Mouse (Mus musculus): ENCODE results near the gene Tyrp1. TPM values are rescaled to one million over a fixed set of nuclear protein-coding genes. Genes with fewer than 3 reads are reported as not detected.

The Tyrp1 gene
- polyA plus RNA-seq, 1 experiment, result not detected

DNA sequence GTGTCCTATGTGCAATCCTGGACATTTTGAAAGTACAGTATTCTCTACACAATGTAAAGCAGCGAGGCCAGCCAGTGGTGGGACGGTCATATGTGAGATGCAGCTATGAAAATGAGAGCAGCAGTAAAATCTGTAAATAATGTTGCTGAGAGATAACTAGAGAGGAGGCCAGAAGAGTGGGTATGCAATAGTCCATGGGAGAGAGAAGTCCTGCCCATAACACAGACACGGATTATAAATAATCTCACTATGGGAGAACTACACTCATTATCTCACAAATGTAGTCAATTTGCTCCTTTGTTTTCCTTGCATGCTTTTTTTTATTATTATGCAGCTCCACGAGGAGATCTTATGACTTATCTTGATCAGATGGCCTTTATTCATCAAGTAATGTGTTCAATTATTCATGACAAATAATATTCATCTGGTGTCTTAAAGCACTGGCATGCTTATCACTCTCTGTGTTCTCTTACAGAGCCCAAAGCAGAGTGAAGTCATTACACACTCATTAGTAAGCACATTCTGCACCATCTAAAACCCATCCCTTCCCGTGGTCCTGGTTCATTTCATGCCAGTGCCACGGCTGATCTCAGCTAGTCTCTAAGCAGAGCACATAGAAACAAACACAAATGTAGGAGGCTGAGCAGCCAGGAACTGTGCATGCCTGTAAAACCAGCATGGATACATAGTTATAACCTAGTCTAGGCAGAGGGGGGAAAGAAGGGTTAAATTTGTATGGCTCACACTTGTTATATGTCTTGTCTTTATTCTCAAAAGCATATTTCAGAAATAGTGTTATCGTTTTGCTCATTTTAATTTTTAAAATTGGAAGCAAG lies 18.9 kb downstream of the Tyrp1 start:
- Histone ChIP-seq H3K79me2 (ENCODE audit: control insufficient read depth, insufficient read depth) (no peaks in the 10 kb centered on the region), H3ac (ENCODE audit: control insufficient read depth, insufficient read length) (no peak overlapping the region), H3K27me3 (ENCODE audit: control insufficient read depth, insufficient read depth, insufficient read length) (no peaks in the 10 kb centered on the region), H3K36me3 (ENCODE audit: control insufficient read depth, insufficient read depth) (no peaks in the 10 kb centered on the region), H3K4me2 (ENCODE audit: low read depth) (no peak overlapping the region), H3K4me3 (no peak overlapping the region)
- TF ChIP-seq MYOD1 (IDR thresholded peaks at IDR 0.05; ENCODE audit: control insufficient read depth in 1 of 3, insufficient read length in 2 of 3, low read depth in 2 of 3) (no peak), POLR2AphosphoS2 (IDR thresholded peaks at IDR 0.05; ENCODE audit: insufficient read length, low read depth) (no peak), CEBPB (IDR thresholded peaks at IDR 0.05; ENCODE audit: insufficient read depth, poor library complexity, severe bottlenecking) (no peak)

DNA sequence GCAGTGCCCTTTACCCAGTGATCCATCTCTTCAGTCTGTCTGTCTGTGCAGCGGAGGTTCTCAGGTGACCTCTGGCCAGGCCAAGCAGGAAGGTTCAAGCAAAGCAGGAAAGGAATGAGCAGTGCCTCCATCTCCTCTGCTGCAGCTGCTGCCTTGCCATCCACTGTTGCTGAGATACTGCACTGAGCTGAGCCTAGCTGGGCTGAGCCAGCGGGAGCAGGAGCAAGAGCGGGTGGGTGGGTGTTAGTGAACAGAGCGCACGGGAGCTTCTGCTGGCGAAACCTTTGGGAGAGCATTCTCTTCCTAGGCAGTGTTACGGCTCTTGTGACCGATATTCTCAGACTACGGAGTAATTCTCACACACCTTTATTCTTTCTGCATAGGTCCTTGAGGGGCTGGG lies 21.6 kb downstream of the Tyrp1 start:
- H3K27me3 ChIP-seq (ENCODE audit: control insufficient read depth, insufficient read depth, insufficient read length), result no peaks in the 10 kb centered on the region
- H3K79me2 ChIP-seq (ENCODE audit: control insufficient read depth, insufficient read depth), result no peaks in the 10 kb centered on the region
- H3K4me3 ChIP-seq, result no peak overlapping the region
- H3ac ChIP-seq (ENCODE audit: control insufficient read depth, insufficient read length), result no peak overlapping the region
- H3K36me3 ChIP-seq (ENCODE audit: control insufficient read depth, insufficient read depth), result no peaks in the 10 kb centered on the region
- no peak for TF ChIP-seq MAX (IDR thresholded peaks at IDR 0.05; ENCODE audit: low read depth)
- TF ChIP-seq POLR2AphosphoS2 (IDR thresholded peaks at IDR 0.05; ENCODE audit: insufficient read length, low read depth), result no peak
- no peak for TF ChIP-seq REST (IDR thresholded peaks at IDR 0.05; ENCODE audit: insufficient read depth, insufficient read length)
- no peak for TF ChIP-seq TCF3 (IDR thresholded peaks at IDR 0.05; ENCODE audit: insufficient read length, low read depth)
- no peak for TF ChIP-seq USF1 (IDR thresholded peaks at IDR 0.05; ENCODE audit: low read depth)
- TF ChIP-seq CEBPB (IDR thresholded peaks at IDR 0.05; ENCODE audit: insufficient read depth, poor library complexity, severe bottlenecking), result no peak
- TF ChIP-seq TCF12 (IDR thresholded peaks at IDR 0.05; ENCODE audit: insufficient read depth, poor library complexity, severe bottlenecking), result no peak
- TF ChIP-seq MYOD1 (IDR thresholded peaks at IDR 0.05; ENCODE audit: control insufficient read depth in 1 of 3, insufficient read length in 2 of 3, low read depth in 2 of 3), result no peak
- TF ChIP-seq MYOG (IDR thresholded peaks at IDR 0.05; ENCODE audit: control insufficient read depth in 1 of 3, insufficient read depth in 1 of 3, insufficient read length in 2 of 3, low read depth in 2 of 3), result no peak
- TF ChIP-seq E2F4 (IDR thresholded peaks at IDR 0.05; ENCODE audit: insufficient read depth), result no peak
- TF ChIP-seq SRF (IDR thresholded peaks at IDR 0.05; ENCODE audit: control insufficient read depth, insufficient read length, low read depth), result no peak
- TF ChIP-seq POLR2A (IDR thresholded peaks at IDR 0.05; ENCODE audit: insufficient read length, low read depth), result no peak
- no peak overlapping the region for H3K4me2 ChIP-seq (ENCODE audit: low read depth)

DNA sequence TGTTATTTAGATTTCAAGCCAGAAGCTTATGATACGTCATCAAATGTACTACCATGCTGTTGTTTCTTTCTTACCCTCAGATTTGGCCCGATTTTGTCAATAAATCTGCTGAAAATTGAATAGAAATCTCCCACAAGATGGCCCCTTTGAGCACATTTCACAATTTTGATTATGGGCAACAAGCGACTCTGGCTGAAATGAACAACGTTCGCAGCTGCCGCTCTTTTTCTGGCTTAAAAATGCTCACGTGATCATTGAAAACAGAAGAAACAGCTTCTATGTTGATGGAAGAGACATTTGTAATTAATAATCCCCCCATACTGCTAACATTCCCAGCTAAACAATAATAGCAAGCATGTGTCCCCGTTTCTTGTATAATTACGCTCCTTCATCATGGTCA lies 29.0 kb downstream of the Tyrp1 start:
- TF ChIP-seq REST (IDR thresholded peaks at IDR 0.05; ENCODE audit: insufficient read depth, insufficient read length) (no peak), MAX (IDR thresholded peaks at IDR 0.05; ENCODE audit: low read depth) (no peak), TCF12 (IDR thresholded peaks at IDR 0.05; ENCODE audit: insufficient read depth, poor library complexity, severe bottlenecking) (no peak), E2F4 (IDR thresholded peaks at IDR 0.05; ENCODE audit: insufficient read depth) (no peak), TCF3 (IDR thresholded peaks at IDR 0.05; ENCODE audit: insufficient read length, low read depth) (no peak), MYOD1 (IDR thresholded peaks at IDR 0.05; ENCODE audit: control insufficient read depth in 1 of 3, insufficient read length in 2 of 3, low read depth in 2 of 3) (no peak), POLR2AphosphoS2 (IDR thresholded peaks at IDR 0.05; ENCODE audit: insufficient read length, low read depth) (no peak), POLR2A (IDR thresholded peaks at IDR 0.05; ENCODE audit: insufficient read length, low read depth) (no peak), USF1 (IDR thresholded peaks at IDR 0.05; ENCODE audit: low read depth) (no peak), CEBPB (IDR thresholded peaks at IDR 0.05; ENCODE audit: insufficient read depth, poor library complexity, severe bottlenecking) (no peak), MYOG (IDR thresholded peaks at IDR 0.05; ENCODE audit: control insufficient read depth in 1 of 3, insufficient read depth in 1 of 3, insufficient read length in 2 of 3, low read depth in 2 of 3) (no peak), SRF (IDR thresholded peaks at IDR 0.05; ENCODE audit: control insufficient read depth, insufficient read length, low read depth) (no peak)
- no peaks in the 10 kb centered on the region for H3K79me2 ChIP-seq (ENCODE audit: control insufficient read depth, insufficient read depth)
- H3K4me2 ChIP-seq (ENCODE audit: low read depth), result no peak overlapping the region
- H3K4me3 ChIP-seq, result no peak overlapping the region
- no peaks in the 10 kb centered on the region for H3K27me3 ChIP-seq (ENCODE audit: control insufficient read depth, insufficient read depth, insufficient read length)
- H3ac ChIP-seq (ENCODE audit: control insufficient read depth, insufficient read length), result no peak overlapping the region
- H3K36me3 ChIP-seq (ENCODE audit: control insufficient read depth, insufficient read depth), result no peaks in the 10 kb centered on the region

DNA sequence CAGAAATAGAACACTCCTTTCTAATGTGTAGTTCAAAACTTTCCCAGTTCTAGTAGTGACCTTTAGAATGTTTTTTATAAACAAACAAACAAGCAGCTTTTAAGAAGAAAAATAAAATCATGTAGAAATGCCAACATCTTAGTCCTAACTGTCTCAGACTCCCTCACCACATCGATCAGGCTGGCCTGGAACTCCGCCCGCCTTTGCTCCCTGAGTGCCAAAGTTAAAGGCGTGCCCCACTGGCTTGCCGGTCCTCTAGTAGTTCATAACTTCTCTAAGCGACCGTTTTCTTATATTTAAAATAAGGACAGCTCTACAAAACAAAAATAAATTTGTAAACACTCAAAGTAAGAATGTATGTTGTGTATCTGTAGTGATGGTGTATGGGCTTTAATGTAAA lies 30.0 kb downstream of the Tyrp1 start:
- Histone ChIP-seq H3K27me3 (ENCODE audit: control insufficient read depth, insufficient read depth, insufficient read length) (no peaks in the 10 kb centered on the region), H3K36me3 (ENCODE audit: control insufficient read depth, insufficient read depth) (no peaks in the 10 kb centered on the region), H3K4me3 (no peak overlapping the region), H3K79me2 (ENCODE audit: control insufficient read depth, insufficient read depth) (no peaks in the 10 kb centered on the region), H3K4me2 (ENCODE audit: low read depth) (no peak overlapping the region), H3ac (ENCODE audit: control insufficient read depth, insufficient read length) (no peak overlapping the region)
- no peak for TF ChIP-seq MYOD1 (IDR thresholded peaks at IDR 0.05; ENCODE audit: control insufficient read depth in 1 of 3, insufficient read length in 2 of 3, low read depth in 2 of 3)
- no peak for TF ChIP-seq POLR2AphosphoS2 (IDR thresholded peaks at IDR 0.05; ENCODE audit: insufficient read length, low read depth)
- no peak for TF ChIP-seq TCF3 (IDR thresholded peaks at IDR 0.05; ENCODE audit: insufficient read length, low read depth)
- TF ChIP-seq CEBPB (IDR thresholded peaks at IDR 0.05; ENCODE audit: insufficient read depth, poor library complexity, severe bottlenecking), result no peak
- no peak for TF ChIP-seq E2F4 (IDR thresholded peaks at IDR 0.05; ENCODE audit: insufficient read depth)
- no peak for TF ChIP-seq POLR2A (IDR thresholded peaks at IDR 0.05; ENCODE audit: insufficient read length, low read depth)
- no peak for TF ChIP-seq MYOG (IDR thresholded peaks at IDR 0.05; ENCODE audit: control insufficient read depth in 1 of 3, insufficient read depth in 1 of 3, insufficient read length in 2 of 3, low read depth in 2 of 3)
- no peak for TF ChIP-seq REST (IDR thresholded peaks at IDR 0.05; ENCODE audit: insufficient read depth, insufficient read length)

DNA sequence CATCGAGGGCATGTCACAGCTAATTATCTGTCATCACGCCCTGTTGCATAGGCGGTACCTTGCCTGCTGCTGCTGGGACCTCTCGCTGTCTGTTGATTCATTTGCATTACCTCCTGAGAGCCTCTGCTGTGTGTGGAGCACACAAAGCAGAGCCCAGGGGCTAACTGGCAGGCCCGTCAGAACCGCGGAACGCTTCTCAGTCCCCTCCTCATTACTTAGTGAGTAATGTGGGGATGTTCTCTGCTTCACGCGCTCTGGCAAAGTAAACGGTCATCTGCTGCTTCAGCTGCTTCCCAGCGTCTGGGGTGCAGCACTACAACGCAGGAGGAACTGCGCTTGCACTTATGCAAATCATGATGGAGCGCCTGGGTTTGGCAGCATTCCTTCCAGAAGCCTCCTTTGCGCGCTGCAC lies 30.6 kb downstream of the Tyrp1 start:
- Histone ChIP-seq H3K36me3 (ENCODE audit: control insufficient read depth, insufficient read depth) (no peaks in the 10 kb centered on the region), H3K4me3 (no peak overlapping the region), H3K79me2 (ENCODE audit: control insufficient read depth, insufficient read depth) (no peaks in the 10 kb centered on the region), H3K4me2 (ENCODE audit: low read depth) (peak overlapping the region; percentile 56), H3K27me3 (ENCODE audit: control insufficient read depth, insufficient read depth, insufficient read length) (no peaks in the 10 kb centered on the region), H3ac (ENCODE audit: control insufficient read depth, insufficient read length) (no peak overlapping the region)
- no peak for TF ChIP-seq USF1 (IDR thresholded peaks at IDR 0.05; ENCODE audit: low read depth)
- no peak for TF ChIP-seq MAX (IDR thresholded peaks at IDR 0.05; ENCODE audit: low read depth)
- TF ChIP-seq CEBPB (IDR thresholded peaks at IDR 0.05; ENCODE audit: insufficient read depth, poor library complexity, severe bottlenecking), result no peak
- no peak for TF ChIP-seq POLR2AphosphoS2 (IDR thresholded peaks at IDR 0.05; ENCODE audit: insufficient read length, low read depth)
- TF ChIP-seq REST (IDR thresholded peaks at IDR 0.05; ENCODE audit: insufficient read depth, insufficient read length), result no peak
- TF ChIP-seq MYOG (IDR thresholded peaks at IDR 0.05; ENCODE audit: control insufficient read depth in 1 of 3, insufficient read depth in 1 of 3, insufficient read length in 2 of 3, low read depth in 2 of 3), result no peak
- no peak for TF ChIP-seq E2F4 (IDR thresholded peaks at IDR 0.05; ENCODE audit: insufficient read depth)
- TF ChIP-seq TCF3 (IDR thresholded peaks at IDR 0.05; ENCODE audit: insufficient read length, low read depth), result no peak
- no peak for TF ChIP-seq MYOD1 (IDR thresholded peaks at IDR 0.05; ENCODE audit: control insufficient read depth in 1 of 3, insufficient read length in 2 of 3, low read depth in 2 of 3)
- TF ChIP-seq TCF12 (IDR thresholded peaks at IDR 0.05; ENCODE audit: insufficient read depth, poor library complexity, severe bottlenecking), result no peak
- TF ChIP-seq SRF (IDR thresholded peaks at IDR 0.05; ENCODE audit: control insufficient read depth, insufficient read length, low read depth), result no peak
- TF ChIP-seq POLR2A (IDR thresholded peaks at IDR 0.05; ENCODE audit: insufficient read length, low read depth), result no peak

All from myocyte (in vitro differentiated cells).